20 mouse cellular contexts compared by ENCODE assay signal in genomic region chr2:40671234-40671633, GRCm38 (mm10).
A peak's percentile ranks its signal among the peaks of the same experiment; 100 is the strongest.
DNase-seq lines count a peak whose midpoint lies in the region; ATAC-seq and TF ChIP-seq lines count a peak whose summit lies in the region.
"Had no signal": no experiment of that assay in that cellular context is flagged by ENCODE, and none has a peak within 500 bp of the region (broad histone marks: within the 10 kb centered on the region; RNA-seq: fewer than 3 reads in every experiment).

No protein-coding gene starts in this region.

- no peaks in the 10 kb centered on the region for H3K9me3 ChIP-seq in forebrain, embryonic 12.5 days
- no peaks in the 10 kb centered on the region for H3K9me3 ChIP-seq in forebrain, embryonic 10.5 days
- no peaks in the 10 kb centered on the region for H3K9me3 ChIP-seq in hindbrain, embryonic 11.5 days (ENCODE audit: control insufficient read depth, low read length)
- no peaks in the 10 kb centered on the region for H3K9me3 ChIP-seq in hindbrain, embryonic 13.5 days
- no peaks in the 10 kb centered on the region for H3K9me3 ChIP-seq in midbrain, embryonic 11.5 days (ENCODE audit: control insufficient read depth, low read length)
- H3K9me3 ChIP-seq in midbrain, postnatal 0 days (ENCODE audit: low read length), result no peaks in the 10 kb centered on the region
- H3K9me3 ChIP-seq: embryonic facial prominence, embryonic 13.5 days; embryonic facial prominence, embryonic 15.5 days; forebrain, embryonic 15.5 days had no signal

- DNase-seq in forebrain, embryonic 10.5 days (ENCODE audit: extremely low spot score, low spot score), result no peak
- DNase-seq in hindbrain, embryonic 11.5 days (ENCODE audit: low spot score), result peak; percentile 2
- DNase-seq in midbrain, embryonic 11.5 days (ENCODE audit: low spot score, missing footprints), result no peak
- DNase-seq in midbrain, postnatal 0 days (ENCODE audit: low spot score), result no peak
- DNase-seq: adrenal gland, adult 2 months; adrenal gland, postnatal 10 days; adrenal gland, postnatal 25 days; cerebellum, adult 11 months; cerebellum, adult 18-20 months; cerebellum, adult 8-10 months; cerebellum, adult 9-11 months; cerebellum, postnatal 14 days; cerebellum, postnatal 36 days; embryo, embryonic 11 days had no signal

- H3K27me3 ChIP-seq in forebrain, embryonic 12.5 days, result no peaks in the 10 kb centered on the region
- no peaks in the 10 kb centered on the region for H3K27me3 ChIP-seq in forebrain, embryonic 10.5 days (ENCODE audit: poor library complexity, severe bottlenecking)
- H3K27me3 ChIP-seq in hindbrain, embryonic 11.5 days (ENCODE audit: control insufficient read depth, insufficient read depth, low read length), result no peaks in the 10 kb centered on the region
- no peaks in the 10 kb centered on the region for H3K27me3 ChIP-seq in hindbrain, embryonic 13.5 days
- no peaks in the 10 kb centered on the region for H3K27me3 ChIP-seq in midbrain, embryonic 11.5 days (ENCODE audit: control insufficient read depth, insufficient read depth, low read length)
- no peaks in the 10 kb centered on the region for H3K27me3 ChIP-seq in midbrain, postnatal 0 days (ENCODE audit: insufficient read depth, low read length)
- H3K27me3 ChIP-seq: embryonic facial prominence, embryonic 13.5 days; embryonic facial prominence, embryonic 15.5 days; forebrain, embryonic 15.5 days had no signal

- H3K9ac ChIP-seq in forebrain, embryonic 12.5 days, result no peak overlapping the region
- H3K9ac ChIP-seq in hindbrain, embryonic 11.5 days (ENCODE audit: low read depth, low read length), result no peak overlapping the region
- H3K9ac ChIP-seq in hindbrain, embryonic 13.5 days, result no peak overlapping the region
- no peak overlapping the region for H3K9ac ChIP-seq in midbrain, embryonic 11.5 days (ENCODE audit: low read length)
- H3K9ac ChIP-seq in midbrain, postnatal 0 days (replicated peaks; ENCODE audit: low read length, poor library complexity, severe bottlenecking), result no peak overlapping the region
- H3K9ac ChIP-seq: embryonic facial prominence, embryonic 13.5 days; embryonic facial prominence, embryonic 15.5 days; forebrain, embryonic 15.5 days had no signal

- H3K4me1 ChIP-seq in forebrain, embryonic 12.5 days, result no peaks in the 10 kb centered on the region
- no peaks in the 10 kb centered on the region for H3K4me1 ChIP-seq in forebrain, embryonic 10.5 days
- no peaks in the 10 kb centered on the region for H3K4me1 ChIP-seq in hindbrain, embryonic 11.5 days (replicated peaks; ENCODE audit: control insufficient read depth, insufficient read depth, low read length)
- H3K4me1 ChIP-seq in hindbrain, embryonic 13.5 days (replicated peaks), result no peaks in the 10 kb centered on the region
- H3K4me1 ChIP-seq in midbrain, embryonic 11.5 days (ENCODE audit: control insufficient read depth, insufficient read depth, low read length), result no peaks in the 10 kb centered on the region
- no peaks in the 10 kb centered on the region for H3K4me1 ChIP-seq in midbrain, postnatal 0 days (ENCODE audit: insufficient read depth, low read length)
- H3K4me1 ChIP-seq: embryonic facial prominence, embryonic 13.5 days; embryonic facial prominence, embryonic 15.5 days; forebrain, embryonic 15.5 days had no signal

- H3K4me2 ChIP-seq in forebrain, embryonic 12.5 days, result no peak overlapping the region
- no peak overlapping the region for H3K4me2 ChIP-seq in hindbrain, embryonic 11.5 days (replicated peaks; ENCODE audit: low read depth, low read length)
- H3K4me2 ChIP-seq in hindbrain, embryonic 13.5 days, result no peak overlapping the region
- no peak overlapping the region for H3K4me2 ChIP-seq in midbrain, embryonic 11.5 days
- H3K4me2 ChIP-seq in midbrain, postnatal 0 days (ENCODE audit: low read depth, low read length, poor library complexity, severe bottlenecking), result no peak overlapping the region
- H3K4me2 ChIP-seq: embryonic facial prominence, embryonic 13.5 days; embryonic facial prominence, embryonic 15.5 days; forebrain, embryonic 15.5 days had no signal

- no peak overlapping the region for H3K27ac ChIP-seq in forebrain, embryonic 12.5 days
- H3K27ac ChIP-seq in forebrain, embryonic 10.5 days, result no peak overlapping the region
- no peak overlapping the region for H3K27ac ChIP-seq in hindbrain, embryonic 11.5 days (ENCODE audit: low read depth, low read length)
- no peak overlapping the region for H3K27ac ChIP-seq in hindbrain, embryonic 13.5 days
- H3K27ac ChIP-seq in midbrain, embryonic 11.5 days (ENCODE audit: low read depth, low read length), result no peak overlapping the region
- no peak overlapping the region for H3K27ac ChIP-seq in midbrain, postnatal 0 days (ENCODE audit: low read depth, low read length)
- H3K27ac ChIP-seq: embryonic facial prominence, embryonic 13.5 days; embryonic facial prominence, embryonic 15.5 days; forebrain, embryonic 15.5 days had no signal

- no peak overlapping the region for H3K4me3 ChIP-seq in forebrain, embryonic 12.5 days (replicated peaks)
- H3K4me3 ChIP-seq in forebrain, embryonic 10.5 days, result no peak overlapping the region
- no peak overlapping the region for H3K4me3 ChIP-seq in hindbrain, embryonic 11.5 days (ENCODE audit: low read depth, low read length)
- no peak overlapping the region for H3K4me3 ChIP-seq in hindbrain, embryonic 13.5 days
- H3K4me3 ChIP-seq in midbrain, embryonic 11.5 days (ENCODE audit: low read depth, low read length), result no peak overlapping the region
- no peak overlapping the region for H3K4me3 ChIP-seq in midbrain, postnatal 0 days (ENCODE audit: low read depth, low read length)
- H3K4me3 ChIP-seq: embryonic facial prominence, embryonic 13.5 days; embryonic facial prominence, embryonic 15.5 days; erythroblast, embryonic 14.5 days; forebrain, embryonic 15.5 days had no signal

- H3K36me3 ChIP-seq in forebrain, embryonic 12.5 days (replicated peaks), result no peaks in the 10 kb centered on the region
- H3K36me3 ChIP-seq in forebrain, embryonic 10.5 days (replicated peaks), result no peaks in the 10 kb centered on the region
- H3K36me3 ChIP-seq in hindbrain, embryonic 11.5 days (ENCODE audit: control insufficient read depth, insufficient read depth, low read length), result no peaks in the 10 kb centered on the region
- no peaks in the 10 kb centered on the region for H3K36me3 ChIP-seq in hindbrain, embryonic 13.5 days
- H3K36me3 ChIP-seq in midbrain, embryonic 11.5 days (ENCODE audit: control insufficient read depth, insufficient read depth, low read length), result no peaks in the 10 kb centered on the region
- H3K36me3 ChIP-seq in midbrain, postnatal 0 days (ENCODE audit: insufficient read depth, low read length), result no peaks in the 10 kb centered on the region
- H3K36me3 ChIP-seq: embryonic facial prominence, embryonic 13.5 days; embryonic facial prominence, embryonic 15.5 days; forebrain, embryonic 15.5 days had no signal

- peak; percentile 44; the same call in 1 of the 2 replicates for ATAC-seq in forebrain, embryonic 12.5 days (ENCODE audit: low FRiP score)
- peak; percentile 56 for ATAC-seq in hindbrain, embryonic 11.5 days (ENCODE audit: low FRiP score)
- ATAC-seq in hindbrain, embryonic 13.5 days (ENCODE audit: low FRiP score), result no peak
- ATAC-seq in midbrain, embryonic 11.5 days (ENCODE audit: low FRiP score), result peak; percentile 46; the same call in 1 of the 2 replicates
- ATAC-seq in midbrain, postnatal 0 days (ENCODE audit: low FRiP score), result no peak
- ATAC-seq: forebrain, embryonic 15.5 days had no signal

- TF ChIP-seq CTCF in midbrain, postnatal 0 days (IDR thresholded peaks at IDR 0.05), result no peak

Comparison
In these comparisons a context has a peak if more than half of its experiments do, and no peak if none do; other contexts are left out.
1. ATAC-seq: peak in forebrain, embryonic 12.5 days (single experiment), hindbrain, embryonic 11.5 days (single experiment) and midbrain, embryonic 11.5 days (single experiment); none in hindbrain, embryonic 13.5 days (single experiment) and midbrain, postnatal 0 days (single experiment).